Mouse (Mus musculus) limb, embryonic 10.5 days (tissue): Measurements from ENCODE around the gene Atp1b1. TPM values are rescaled to one million over a fixed set of nuclear protein-coding genes. Genes with fewer than 3 reads are reported as not detected.

Experiments used
- DNase-seq: peaks from one replicate; pipeline ENCODE4 v3.0.0-alpha.2; 2017; ENCODE audit warnings: low spot score
- H3K27ac ChIP-seq: fragments of 300-500 bp; sonication (generic); 2 replicates; pipeline ENCODE4 v1.5.1; 2016; ENCODE audit warnings: mild to moderate bottlenecking
- H3K27me3 ChIP-seq: fragments of 300-500 bp; sonication (generic); 2 replicates; pipeline ENCODE4 v1.6.1; 2016; ENCODE audit warnings: low read depth, mild to moderate bottlenecking; ENCODE audit not compliant: poor library complexity, severe bottlenecking
- H3K36me3 ChIP-seq: fragments of 300-500 bp; sonication (generic); 2 replicates; pipeline ENCODE4 v1.6.1; 2016; ENCODE audit warnings: mild to moderate bottlenecking, moderate library complexity
- H3K4me1 ChIP-seq: fragments of 300-500 bp; sonication (generic); 2 replicates; pipeline ENCODE4 v1.6.1; 2016
- H3K4me3 ChIP-seq: fragments of 300-500 bp; sonication (generic); 2 replicates; pipeline ENCODE4 v1.5.1; 2016; ENCODE audit warnings: mild to moderate bottlenecking, moderate library complexity
- H3K9me3 ChIP-seq: fragments of 300-500 bp; sonication (generic); replicated peaks from 2 replicates; pipeline ENCODE4 v1.6.1; 2016; ENCODE audit warnings: mild to moderate bottlenecking
- WGBS: fragments of 180-500 bp; shearing (Covaris S2); methylation state at CpG from one replicate; pipeline ENCODE4 v1.1.7; 2016; 5-methylcytosine and 5-hydroxymethylcytosine counted together
- polyA plus RNA-seq: library from polyadenylated mRNA; unstranded; fragments of >200 nt; fragmentation: Nextera tagmentation; extraction: Ambion mirVana; gene quantifications from 2 replicates; pipeline ENCODE4 v1.2.1, GENCODE M21; 2016

The Atp1b1 gene
- polyA plus RNA-seq, 1 experiment from 2014 or later: 1.7 TPM

- Histone ChIP-seq H3K36me3 (no peaks in the 10 kb centered on the region), H3K4me3 (no peak overlapping the region), H3K9me3 (no peaks in the 10 kb centered on the region), H3K4me1 (no peaks in the 10 kb centered on the region), H3K27me3 (no peaks in the 10 kb centered on the region), H3K27ac (no peak overlapping the region)
- WGBS: 85% methylated on average over 8 of the region's 8 CpGs
- no peak for DNase-seq
Measured at GRCm38 (mm10) chr1:164419401-164419800, 38.8 kb downstream of the Atp1b1 start.

- no peaks in the 10 kb centered on the region for H3K27me3 ChIP-seq
- no peaks in the 10 kb centered on the region for H3K4me1 ChIP-seq
- no peak overlapping the region for H3K4me3 ChIP-seq
- WGBS: 71% methylated on average over 10 of the region's 10 CpGs
- H3K27ac ChIP-seq: no peak overlapping the region
- no peaks in the 10 kb centered on the region for H3K9me3 ChIP-seq
- no peak for DNase-seq
- 0 out of 2 replicates have a peak, but pooled peaks cover 2% of the 10 kb centered on the region for H3K36me3 ChIP-seq
Measured at GRCm38 (mm10) chr1:164418320-164418719, 39.8 kb downstream of the Atp1b1 start.

GRCm38 (mm10) chr1:164417604-164418003, 40.6 kb downstream of the Atp1b1 start:
- Histone ChIP-seq H3K36me3 (0 out of 2 replicates have a peak, but pooled peaks cover 2% of the 10 kb centered on the region), H3K9me3 (no peaks in the 10 kb centered on the region), H3K4me1 (no peaks in the 10 kb centered on the region), H3K4me3 (no peak overlapping the region), H3K27ac (no peak overlapping the region), H3K27me3 (no peaks in the 10 kb centered on the region)
- WGBS: 81% methylated on average over 3 of the region's 3 CpGs
- DNase-seq: no peak

GRCm38 (mm10) chr1:164416692-164417394, 41.3 kb downstream of the Atp1b1 start:
- H3K4me3 ChIP-seq: no peak overlapping the region
- H3K27ac ChIP-seq: no peak overlapping the region
- DNase-seq: no peak
- H3K4me1 ChIP-seq: no peaks in the 10 kb centered on the region
- H3K27me3 ChIP-seq: no peaks in the 10 kb centered on the region
- H3K36me3 ChIP-seq: 0 out of 2 replicates have a peak, but pooled peaks cover 2% of the 10 kb centered on the region
- H3K9me3 ChIP-seq: no peaks in the 10 kb centered on the region
- WGBS: 90% methylated on average over 12 of the region's 12 CpGs

- H3K27ac ChIP-seq: no peak overlapping the region
- no peak overlapping the region for H3K4me3 ChIP-seq
- WGBS: 96% methylated on average over 2 of the region's 2 CpGs
- H3K4me1 ChIP-seq: no peaks in the 10 kb centered on the region
- no peak for DNase-seq
- H3K36me3 ChIP-seq: 0 out of 2 replicates have a peak, but pooled peaks cover 2% of the 10 kb centered on the region
- H3K27me3 ChIP-seq: no peaks in the 10 kb centered on the region
- no peaks in the 10 kb centered on the region for H3K9me3 ChIP-seq
Measured at GRCm38 (mm10) chr1:164415347-164415751, 42.8 kb downstream of the Atp1b1 start.

GRCm38 (mm10) chr1:164413608-164414007, 44.5 kb downstream of the Atp1b1 start:
- Histone ChIP-seq H3K27me3 (no peaks in the 10 kb centered on the region), H3K36me3 (0 out of 2 replicates have a peak, but pooled peaks cover 2% of the 10 kb centered on the region), H3K4me3 (no peak overlapping the region), H3K9me3 (no peaks in the 10 kb centered on the region), H3K27ac (no peak overlapping the region), H3K4me1 (no peaks in the 10 kb centered on the region)
- WGBS: 94% methylated on average over 11 of the region's 11 CpGs
- no peak for DNase-seq

- H3K4me3 ChIP-seq: no peak overlapping the region
- no peaks in the 10 kb centered on the region for H3K4me1 ChIP-seq
- H3K27me3 ChIP-seq: no peaks in the 10 kb centered on the region
- H3K9me3 ChIP-seq: no peaks in the 10 kb centered on the region
- H3K27ac ChIP-seq: no peak overlapping the region
- H3K36me3 ChIP-seq: 0 out of 2 replicates have a peak, but pooled peaks cover 2% of the 10 kb centered on the region
- 93% methylated on average over 9 of the region's 9 CpGs for WGBS
- DNase-seq: no peak
Measured at GRCm38 (mm10) chr1:164412906-164413305, 45.2 kb downstream of the Atp1b1 start.

GRCm38 (mm10) chr1:164411306-164411705, 46.8 kb downstream of the Atp1b1 start:
- Histone ChIP-seq H3K4me3 (no peak overlapping the region), H3K27me3 (no peaks in the 10 kb centered on the region), H3K36me3 (0 out of 2 replicates have a peak, but pooled peaks cover 2% of the 10 kb centered on the region), H3K27ac (no peak overlapping the region), H3K4me1 (no peaks in the 10 kb centered on the region), H3K9me3 (no peaks in the 10 kb centered on the region)
- 97% methylated on average over 7 of the region's 7 CpGs for WGBS
- DNase-seq: no peak

GRCm38 (mm10) chr1:164408655-164409054, 49.5 kb downstream of the Atp1b1 start:
- no peak overlapping the region for H3K4me3 ChIP-seq
- H3K27me3 ChIP-seq: no peaks in the 10 kb centered on the region
- DNase-seq: no peak
- 76% methylated on average over 2 of the region's 2 CpGs for WGBS
- no peaks in the 10 kb centered on the region for H3K4me1 ChIP-seq
- peaks cover 11% of the 10 kb centered on the region for H3K36me3 ChIP-seq
- H3K27ac ChIP-seq: no peak overlapping the region
- no peaks in the 10 kb centered on the region for H3K9me3 ChIP-seq

- no peak overlapping the region for H3K4me3 ChIP-seq
- H3K27me3 ChIP-seq: no peaks in the 10 kb centered on the region
- DNase-seq: no peak
- H3K4me1 ChIP-seq: no peaks in the 10 kb centered on the region
- peaks cover 28% of the 10 kb centered on the region for H3K36me3 ChIP-seq
- no peak overlapping the region for H3K27ac ChIP-seq
- no peaks in the 10 kb centered on the region for H3K9me3 ChIP-seq
- WGBS: 69% methylated on average over 5 of the region's 5 CpGs
Measured at GRCm38 (mm10) chr1:164406506-164406905, 51.6 kb downstream of the Atp1b1 start.

- H3K36me3 ChIP-seq: peaks cover 37% of the 10 kb centered on the region
- WGBS: 89% methylated on average over 5 of the region's 5 CpGs
- H3K4me1 ChIP-seq: no peaks in the 10 kb centered on the region
- no peak for DNase-seq
- H3K27ac ChIP-seq: no peak overlapping the region
- no peaks in the 10 kb centered on the region for H3K27me3 ChIP-seq
- no peaks in the 10 kb centered on the region for H3K9me3 ChIP-seq
- no peak overlapping the region for H3K4me3 ChIP-seq
Measured at GRCm38 (mm10) chr1:164405385-164405802, 52.8 kb downstream of the Atp1b1 start.

GRCm38 (mm10) chr1:164399578-164399977, 58.6 kb downstream of the Atp1b1 start:
- WGBS: 95% methylated on average over 3 of the region's 3 CpGs
- DNase-seq: no peak
- Histone ChIP-seq H3K27me3 (no peaks in the 10 kb centered on the region), H3K36me3 (peaks cover 36% of the 10 kb centered on the region), H3K4me1 (no peaks in the 10 kb centered on the region), H3K4me3 (no peak overlapping the region), H3K9me3 (no peaks in the 10 kb centered on the region), H3K27ac (no peak overlapping the region)

GRCm38 (mm10) chr1:164397672-164398071, 60.5 kb downstream of the Atp1b1 start:
- no peaks in the 10 kb centered on the region for H3K9me3 ChIP-seq
- H3K27ac ChIP-seq: no peak overlapping the region
- DNase-seq: no peak
- H3K36me3 ChIP-seq: peaks cover 19% of the 10 kb centered on the region
- 89% methylated on average over 4 of the region's 4 CpGs for WGBS
- no peaks in the 10 kb centered on the region for H3K4me1 ChIP-seq
- H3K4me3 ChIP-seq: no peak overlapping the region
- H3K27me3 ChIP-seq: no peaks in the 10 kb centered on the region
